Mouse (Mus musculus): ENCODE measurements around the gene Rilpl1.
"Not testable (repeated sequence)": the region's sequence is repeated elsewhere in the genome, so short reads cannot be mapped to it uniquely, and the experiment has no call there.

Gene Rilpl1

DNA sequence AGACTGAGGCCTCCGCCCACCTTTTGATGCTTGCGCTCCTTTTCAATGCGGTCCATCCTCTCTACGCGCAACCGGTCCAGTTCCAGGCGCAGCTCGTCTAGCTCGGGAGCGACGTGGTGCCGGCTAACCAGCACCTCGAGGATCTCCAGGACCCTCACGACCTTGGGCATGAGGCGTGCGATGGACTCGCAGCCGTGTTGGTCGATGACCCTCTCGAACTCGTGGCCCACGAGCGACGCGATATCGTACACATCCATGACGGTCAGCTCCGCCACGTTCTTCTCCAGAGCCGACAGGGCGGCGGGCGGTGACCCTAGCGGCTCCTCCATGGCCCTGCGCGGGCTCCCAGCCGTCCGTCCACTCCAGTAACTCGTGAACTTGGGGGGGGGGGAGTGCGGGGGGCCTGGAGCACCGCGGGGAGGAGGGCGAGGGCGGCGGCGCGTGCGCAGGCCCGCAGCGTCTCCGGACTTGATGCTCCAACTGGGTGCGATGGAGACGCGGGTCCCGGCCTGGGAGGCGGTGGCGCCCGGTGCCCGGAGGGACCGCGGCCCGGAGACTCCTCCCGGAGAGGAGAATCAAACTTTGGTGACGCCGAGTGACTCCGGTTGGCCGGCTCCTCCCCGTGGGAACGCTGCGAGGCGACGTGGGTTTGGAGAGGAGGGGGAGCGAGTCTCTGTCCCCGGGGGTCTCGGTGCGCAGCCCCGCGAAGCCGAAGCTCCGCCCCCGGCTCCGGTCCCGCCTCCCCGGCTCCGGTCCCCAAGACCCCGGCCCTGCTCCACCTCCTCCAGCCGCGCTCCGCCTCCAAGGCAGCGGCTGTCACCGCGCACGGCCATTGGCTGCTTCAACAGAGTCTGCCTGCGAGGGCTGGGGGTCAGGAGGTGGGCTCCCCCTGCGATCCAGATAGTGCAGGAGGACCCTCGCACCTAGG lies at the start of gene Rilpl1:
Gene Rilpl1, minus strand, starts transcription at position 737 of the 928 bp plus-strand sequence.
- in situ Hi-C loops (cut with MseI, MboI) = loop anchor here (5.0 to 10.0 kb wide), 2 partner anchors 96 to 99 kb away; partner anchors contain the start of gene Kmt5a (in 1 of the 2)

DNA sequence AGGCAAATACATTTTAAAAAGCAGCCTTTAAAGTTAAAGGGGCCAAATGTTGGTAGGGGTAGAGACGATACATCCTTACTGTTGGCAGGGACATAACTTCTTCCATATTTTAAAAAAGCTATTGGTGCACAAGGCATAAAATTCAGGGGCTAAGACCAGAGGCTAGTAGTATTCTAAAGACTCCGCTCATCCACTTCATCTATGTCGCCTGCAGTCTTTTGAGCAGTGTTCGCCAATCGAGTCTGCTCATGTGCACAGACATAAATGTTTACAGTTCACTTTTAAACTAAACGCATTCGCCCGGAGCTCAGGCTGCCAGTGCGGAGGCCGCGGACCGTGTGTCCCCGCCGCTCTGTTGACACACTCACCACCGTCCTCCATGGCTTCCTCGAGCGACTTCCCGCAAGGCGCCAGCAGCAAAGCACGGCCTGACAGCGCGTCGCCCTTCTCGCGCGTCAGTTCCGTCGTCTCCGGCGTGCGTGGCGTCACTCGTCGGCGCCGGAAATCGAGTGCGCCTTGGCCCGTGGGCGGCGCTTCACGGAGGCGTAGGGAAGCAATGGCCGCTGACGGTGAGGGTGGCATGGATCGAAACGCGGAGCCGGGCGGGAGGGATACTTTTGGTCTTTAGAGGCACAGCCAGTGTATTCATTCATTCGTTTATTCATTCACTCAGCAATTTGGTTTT lies 47.6 kb upstream of the Rilpl1 start, which contains the start of the genes Eif2b1 and Gtf2h3:
Gene Eif2b1, minus strand, starts transcription at position 499 of the 685 bp plus-strand sequence.
Gene Gtf2h3, plus strand, starts transcription at position 508 of the 685 bp plus-strand sequence.
- in situ Hi-C loops (cut with MseI, MboI) = no loop called here

DNA sequence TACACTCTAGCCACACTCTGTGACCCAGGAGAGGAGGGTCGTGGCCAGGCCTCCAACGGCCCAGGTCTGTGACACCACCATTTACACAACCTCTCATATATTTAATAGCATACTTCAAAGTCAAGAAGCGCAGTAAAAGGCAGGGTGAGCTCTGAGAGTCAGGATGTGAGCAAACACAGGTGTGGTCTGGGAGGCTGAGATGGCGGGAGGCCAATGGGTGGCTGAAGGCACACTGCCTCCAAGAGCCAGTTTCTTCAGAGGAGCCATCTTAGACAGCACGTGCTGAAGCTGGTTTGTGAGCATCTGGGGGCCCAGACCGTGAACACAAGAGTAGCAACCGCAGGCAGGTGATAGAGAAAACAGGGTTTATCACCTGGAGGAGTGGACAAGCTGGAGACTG lies 44.3 kb upstream of the Rilpl1 start:
- in situ Hi-C loops (cut with MseI, MboI) = no loop called here

DNA sequence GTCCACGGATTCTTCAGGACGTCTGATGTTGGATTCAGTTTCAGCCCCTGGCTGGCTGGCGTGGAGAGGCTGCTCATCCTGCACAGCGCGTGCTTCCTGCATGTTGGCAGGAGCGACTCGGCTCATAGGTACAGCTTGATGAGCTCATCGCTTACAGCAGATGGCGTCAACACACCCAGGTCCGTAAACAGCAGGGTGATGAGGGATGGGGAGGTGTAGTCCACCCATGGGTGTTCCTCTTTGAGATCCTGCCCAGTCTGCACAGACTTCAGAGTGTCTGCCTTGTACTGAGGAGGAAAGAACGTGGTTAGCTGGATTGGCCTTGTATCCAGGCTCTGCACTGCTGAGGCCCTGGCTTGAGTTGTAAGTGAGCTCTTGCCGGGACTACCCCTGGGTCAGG lies 39.9 kb upstream of the Rilpl1 start:
- in situ Hi-C loops (cut with MseI, MboI) = no loop called here

DNA sequence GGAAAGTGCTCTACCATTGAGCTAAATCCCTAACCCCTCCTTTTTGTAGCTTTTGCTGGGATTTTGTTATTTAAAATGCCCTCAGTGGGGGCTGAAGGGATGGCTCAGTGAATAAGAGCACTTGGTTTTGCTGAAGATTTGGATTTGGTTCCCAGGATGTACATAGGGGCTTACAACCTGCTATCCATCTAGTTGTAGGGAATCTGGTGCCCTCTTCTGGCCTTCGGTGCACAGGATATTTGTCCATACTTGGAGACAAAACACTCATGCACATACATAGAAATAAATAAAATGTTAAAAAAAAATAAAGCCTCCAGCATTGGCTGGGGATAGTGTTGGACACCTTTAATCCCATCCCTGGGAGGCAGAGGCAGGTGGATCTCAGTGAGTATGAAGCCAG lies 24.0 kb upstream of the Rilpl1 start:
- in situ Hi-C loops (cut with MseI, MboI) = no loop called here

DNA sequence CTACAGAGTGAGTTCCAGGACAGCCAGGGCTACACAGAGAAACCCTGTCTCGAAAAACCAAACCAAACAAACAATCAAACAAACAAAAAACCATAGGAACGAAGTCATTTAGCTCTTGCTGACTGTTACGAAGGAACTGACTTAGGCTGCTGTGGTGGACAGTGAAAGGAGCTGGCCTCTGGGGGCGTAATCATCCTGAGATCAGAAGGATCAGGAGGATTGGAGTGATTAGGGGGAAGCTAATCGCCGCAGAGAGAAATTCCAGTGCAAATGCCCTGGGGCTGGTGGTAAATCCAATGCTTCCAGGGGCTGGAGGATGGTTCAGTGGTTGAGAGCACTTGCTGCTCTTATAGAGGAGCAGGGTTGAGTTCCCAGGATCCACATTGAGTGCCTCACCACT lies 22.4 kb upstream of the Rilpl1 start:
- in situ Hi-C loops (cut with MseI, MboI) = no loop called here

DNA sequence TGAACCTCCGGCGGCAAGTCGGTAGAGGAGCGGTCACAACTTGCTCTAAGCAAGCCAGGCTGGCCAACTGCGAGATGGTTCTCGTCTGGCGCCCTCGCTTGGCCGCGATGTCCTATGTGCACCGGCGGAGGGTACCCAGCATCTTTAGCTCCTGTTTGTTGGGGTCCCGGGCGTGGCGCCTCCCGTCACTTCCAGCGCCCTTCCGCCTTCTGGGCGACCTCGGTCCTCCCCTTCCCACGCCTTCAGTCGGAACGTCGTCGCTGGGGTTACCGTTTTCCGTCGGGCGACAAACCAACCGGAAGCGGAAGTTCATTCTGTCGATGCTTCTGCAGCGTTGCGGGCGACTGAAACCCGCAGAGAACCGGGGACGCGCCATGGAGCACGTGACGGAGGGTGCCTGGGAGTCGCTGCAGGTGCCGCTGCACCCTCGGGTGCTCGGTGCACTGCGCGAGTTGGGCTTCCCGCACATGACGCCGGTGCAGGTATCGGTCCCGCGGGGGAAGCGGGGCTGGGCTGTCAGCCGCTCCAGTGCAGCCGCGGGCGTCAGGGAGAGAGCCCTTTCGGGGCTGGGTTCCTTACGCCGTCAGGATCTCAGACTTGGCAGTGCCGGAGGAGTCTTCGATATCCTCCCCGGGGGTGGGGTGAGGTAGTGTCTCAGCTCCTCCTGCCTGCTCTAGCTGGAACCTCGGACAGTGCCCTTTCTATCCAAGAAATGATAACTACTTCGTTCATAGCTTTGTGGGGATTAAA lies 21.5 kb upstream of the Rilpl1 start, which contains the start of gene Ddx55:
Gene Ddx55, plus strand, starts transcription at position 307 of the 750 bp plus-strand sequence.
- in situ Hi-C loops (cut with MseI, MboI) = no loop called here

DNA sequence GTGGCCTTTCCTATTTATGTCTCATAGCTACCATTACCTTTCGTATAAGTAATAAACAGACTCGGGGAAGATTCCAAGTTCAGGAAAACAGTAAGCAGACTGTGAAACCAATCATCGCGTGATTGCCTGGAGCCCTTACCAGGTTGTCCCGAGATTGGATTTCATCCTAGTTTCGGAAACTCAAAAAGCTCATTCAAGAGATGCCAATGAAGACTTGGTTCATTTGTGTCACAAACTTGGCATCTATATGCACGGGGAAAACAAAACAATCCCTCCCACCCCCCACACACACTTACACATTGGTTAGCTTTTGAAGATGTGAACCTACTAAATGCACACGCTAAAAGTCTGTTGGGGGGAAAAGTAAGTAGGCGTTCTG lies 20.9 kb upstream of the Rilpl1 start:
- in situ Hi-C loops (cut with MseI, MboI) = no loop called here

DNA sequence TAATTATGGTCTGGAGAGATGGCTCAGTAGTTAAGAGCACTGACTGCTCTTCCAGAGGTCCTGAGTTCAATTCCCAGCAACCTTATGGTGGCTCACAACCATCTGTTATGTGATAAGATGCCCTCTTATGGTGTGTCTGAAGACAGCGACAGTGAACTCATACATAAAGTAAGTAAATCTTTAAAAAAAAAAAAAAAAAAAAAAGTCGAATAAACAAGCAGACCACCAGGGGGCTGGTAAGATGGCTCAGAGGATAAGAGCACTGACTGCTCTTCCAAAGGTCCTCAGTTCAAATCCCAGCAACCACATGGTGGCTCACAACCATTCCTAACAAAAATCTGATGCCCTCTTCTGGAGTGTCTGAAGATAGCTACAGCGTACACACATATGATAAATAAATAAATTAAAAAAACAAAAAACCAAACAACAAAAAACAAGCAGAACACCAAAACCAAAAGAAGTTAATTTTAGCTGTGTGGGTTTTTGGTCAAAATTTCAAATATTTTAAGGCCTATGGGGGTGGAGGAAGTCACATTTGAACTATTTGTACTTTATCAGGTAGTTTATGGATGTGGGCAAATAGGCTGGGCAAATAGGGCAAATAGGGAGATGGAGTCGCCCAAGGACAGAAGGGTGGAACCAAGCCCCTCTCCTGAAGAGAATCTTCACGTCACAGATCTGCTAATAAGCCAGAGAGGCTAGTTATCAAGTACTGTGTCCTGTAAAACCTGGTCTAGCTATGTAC lies 20.3 kb upstream of the Rilpl1 start:
- in situ Hi-C loops (cut with MseI, MboI) = not testable (repeated sequence)

DNA sequence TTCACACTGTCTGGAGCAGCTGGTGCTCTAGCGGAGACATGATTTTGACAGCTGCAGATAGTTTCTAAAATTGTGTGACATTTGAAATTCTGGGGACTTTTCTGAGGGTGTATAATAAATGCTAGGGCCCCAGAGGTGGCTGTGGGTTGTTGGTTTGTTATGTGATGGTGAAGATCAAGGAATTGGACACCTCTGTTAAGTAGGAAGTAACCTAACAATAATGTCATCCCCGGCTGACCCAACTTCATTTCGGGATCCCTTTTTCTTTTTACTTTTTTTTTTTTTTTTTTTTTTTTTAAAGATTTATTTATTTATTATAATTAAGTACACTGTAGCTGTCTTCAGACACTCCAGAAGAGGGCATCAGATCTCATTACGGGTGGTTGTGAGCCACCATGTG lies 19.5 kb upstream of the Rilpl1 start:
- in situ Hi-C loops (cut with MseI, MboI) = not testable (repeated sequence)

DNA sequence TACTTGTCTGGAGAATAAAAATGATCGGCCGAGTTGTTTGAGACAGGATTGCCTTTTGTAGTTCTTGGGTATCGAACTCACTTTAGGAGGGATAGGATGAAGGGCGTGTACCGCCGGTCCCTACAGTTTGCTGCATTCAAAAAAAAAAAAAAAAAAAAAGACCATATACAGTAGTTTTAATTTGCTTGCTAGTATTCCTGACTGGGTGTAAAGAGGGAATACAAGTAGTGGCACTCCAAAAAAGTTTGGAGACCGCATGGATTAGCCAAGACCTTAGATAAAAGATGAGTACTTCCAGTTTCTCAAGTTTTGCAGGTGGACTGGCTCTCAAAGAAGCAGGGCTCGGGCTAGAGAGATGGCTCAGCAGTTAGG lies 10.4 kb upstream of the Rilpl1 start:
- in situ Hi-C loops (cut with MseI, MboI) = no loop called here

DNA sequence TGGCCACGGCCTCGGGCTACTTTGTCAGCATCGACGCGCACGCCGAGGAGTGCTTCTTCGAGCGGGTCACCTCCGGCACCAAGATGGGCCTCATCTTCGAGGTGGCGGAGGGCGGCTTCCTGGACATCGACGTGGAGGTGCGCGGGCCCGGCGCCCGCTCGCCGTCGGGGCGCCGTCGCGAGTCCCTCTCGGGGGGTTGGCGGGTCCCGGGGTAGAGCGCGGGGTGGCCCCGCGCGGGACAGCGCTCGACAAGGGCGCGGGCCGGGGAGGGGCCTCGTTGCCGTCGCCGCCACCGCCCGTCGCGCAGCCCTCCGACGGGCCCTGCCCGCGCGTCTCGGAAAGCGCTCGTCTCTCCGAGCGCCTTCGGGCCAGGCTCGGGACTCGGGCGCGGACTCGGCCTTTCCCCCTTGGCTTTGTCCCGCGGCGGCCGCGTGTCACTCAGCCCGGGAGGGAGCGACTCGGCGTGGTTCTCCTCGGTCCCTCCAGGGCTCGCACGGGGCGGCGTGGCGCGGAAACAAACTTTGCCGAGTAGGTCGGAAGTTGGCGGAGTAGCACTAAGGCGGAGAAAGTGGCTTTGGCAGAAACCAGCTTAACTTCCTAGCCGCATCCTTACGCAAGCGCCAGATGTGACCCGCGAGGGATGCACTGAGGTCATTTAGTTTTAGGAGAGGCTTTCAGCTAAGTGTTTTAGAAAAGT lies 9.9 kb upstream of the Rilpl1 start:
- in situ Hi-C loops (cut with MseI, MboI) = no loop called here

DNA sequence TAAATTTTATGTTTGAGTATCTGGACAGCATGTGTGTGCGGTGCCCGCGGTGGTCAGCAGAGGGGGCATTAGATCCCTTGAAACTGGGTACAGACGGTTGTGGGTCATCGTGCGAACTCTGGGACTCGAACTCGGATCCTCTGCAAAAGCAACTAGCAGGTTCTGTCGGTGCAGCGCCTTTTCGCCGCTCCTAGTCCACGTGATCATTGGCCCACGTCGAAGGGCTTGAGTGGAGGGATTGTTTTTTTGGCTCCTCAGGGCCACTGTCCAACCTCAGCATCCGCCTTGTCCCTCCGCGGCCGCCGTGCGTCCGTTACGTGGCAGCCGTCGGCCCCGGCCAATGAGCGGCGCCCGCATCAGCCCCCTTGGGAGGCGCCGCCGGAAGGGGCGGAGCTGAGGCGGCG lies 9.2 kb upstream of the Rilpl1 start, which contains the start of gene Tmed2:
Gene Tmed2, plus strand, starts transcription at position 313 of the 404 bp plus-strand sequence.
- in situ Hi-C loops (cut with MseI, MboI) = no loop called here

DNA sequence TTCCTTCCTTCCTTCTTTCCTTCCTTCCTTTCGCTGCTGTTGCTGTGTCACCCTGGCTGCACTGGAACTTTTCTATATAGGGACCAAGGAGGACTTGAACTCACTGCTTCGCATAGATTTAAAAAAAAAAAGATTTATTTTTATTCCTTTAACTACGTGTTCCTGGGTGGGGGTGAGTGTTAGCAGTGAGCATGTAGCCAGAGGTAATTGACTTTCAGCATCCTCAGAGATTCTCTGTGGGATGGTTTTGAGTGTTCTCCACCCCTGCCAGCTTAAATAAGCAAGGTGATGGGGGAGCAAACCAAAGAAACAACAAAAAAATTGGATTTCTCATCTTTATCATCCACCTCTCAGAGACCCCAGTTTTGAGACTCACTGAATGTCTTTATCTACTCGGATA lies 8.7 kb upstream of the Rilpl1 start:
- in situ Hi-C loops (cut with MseI, MboI) = loop anchor here in 1 of 2 experiments (10.0 kb wide), 1 partner anchor 105 kb away; the partner anchor contains the start of gene Kmt5a

DNA sequence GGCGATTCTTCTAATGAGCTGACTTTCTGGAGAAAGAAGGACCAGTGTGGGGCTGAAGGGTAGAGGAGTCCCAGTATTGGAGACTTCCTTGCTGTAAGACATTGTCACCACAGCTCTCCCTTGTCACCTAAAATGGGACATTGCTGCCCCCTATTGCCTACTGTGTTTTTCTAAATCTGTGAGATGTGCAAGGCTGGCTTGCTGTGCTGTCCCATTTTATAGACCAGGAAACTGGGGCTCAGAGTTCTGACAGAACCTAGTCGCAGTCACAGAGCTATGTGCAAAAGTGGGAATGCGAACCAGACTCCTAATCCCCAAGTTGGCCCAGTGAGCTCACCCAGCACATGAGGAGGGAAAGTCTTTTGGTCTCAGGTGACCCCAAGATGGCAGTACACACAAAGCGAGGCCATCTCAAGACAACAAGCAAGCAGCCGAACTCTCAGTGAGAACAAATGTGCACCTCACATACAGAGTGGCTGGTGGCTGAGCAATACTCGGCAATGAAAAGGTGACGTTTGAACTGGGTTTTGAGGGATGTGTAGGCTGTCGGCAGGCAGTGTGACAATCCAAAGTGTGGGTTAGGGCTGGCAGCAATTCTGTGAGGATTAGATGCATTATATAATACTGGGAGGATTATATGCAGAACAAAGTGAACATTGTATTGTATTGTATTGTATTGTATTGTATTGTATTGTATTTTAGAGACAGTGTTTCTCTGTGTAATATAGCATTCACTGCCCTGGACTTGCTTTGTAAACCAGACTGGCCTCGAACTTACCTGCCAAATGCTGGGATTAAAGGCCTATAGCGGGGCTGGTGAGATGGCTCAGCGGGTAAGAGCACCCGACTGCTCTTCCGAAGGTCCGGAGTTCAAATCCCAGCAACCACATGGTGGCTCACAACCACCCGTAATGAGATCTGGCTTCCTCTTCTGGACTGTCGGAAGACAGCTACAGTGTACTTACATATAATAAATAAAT lies 7.9 kb upstream of the Rilpl1 start:
- in situ Hi-C loops (cut with MseI, MboI) = loop anchor here in 1 of 2 experiments (10.0 kb wide), 1 partner anchor 104 kb away; the partner anchor contains the start of gene Kmt5a

DNA sequence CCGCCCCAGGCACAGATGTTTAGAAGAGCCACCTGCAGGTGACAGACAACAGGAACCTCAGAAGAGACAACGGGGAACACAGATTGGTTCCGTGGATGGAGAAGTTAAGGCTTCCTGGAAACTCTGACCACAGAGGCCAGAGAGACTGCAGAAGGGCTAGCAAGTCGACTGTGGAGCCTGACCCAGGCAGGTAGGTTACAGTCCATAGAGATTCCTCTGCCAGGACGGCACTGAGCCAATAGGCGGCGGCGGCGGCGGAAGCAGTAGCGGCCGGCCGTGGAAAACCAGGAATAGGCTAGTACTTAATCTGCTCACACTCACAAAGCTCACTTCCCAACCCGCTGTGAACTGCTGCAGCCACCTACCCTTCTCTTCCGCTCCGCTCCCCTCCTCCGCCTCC lies 5.6 kb upstream of the Rilpl1 start:
- in situ Hi-C loops (cut with MseI, MboI) = loop anchor here in 1 of 2 experiments (10.0 kb wide), 1 partner anchor 102 kb away; the partner anchor contains the start of gene Kmt5a

DNA sequence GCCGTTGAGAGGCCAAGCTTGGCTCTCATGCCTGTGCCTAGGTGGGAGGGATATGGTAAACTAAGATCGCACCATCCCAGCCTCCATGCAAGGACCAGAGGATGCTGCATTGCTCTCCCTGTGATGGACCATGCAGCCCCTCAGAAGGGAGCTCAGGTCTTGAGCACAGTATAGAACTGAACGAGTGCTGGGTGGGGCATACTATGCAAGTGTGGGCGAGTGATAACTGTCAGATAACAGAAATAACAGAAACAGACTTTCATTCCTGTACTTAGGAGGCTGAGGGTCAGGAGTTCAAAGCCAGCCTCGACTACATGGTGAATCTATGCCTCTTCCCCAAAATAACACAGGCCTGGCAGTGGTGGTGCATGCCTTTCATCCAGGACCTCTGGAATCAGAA lies 3.8 kb upstream of the Rilpl1 start:
- in situ Hi-C loops (cut with MseI, MboI) = loop anchor here in 1 of 2 experiments (10.0 kb wide), 1 partner anchor 100 kb away; the partner anchor contains the start of gene Kmt5a

DNA sequence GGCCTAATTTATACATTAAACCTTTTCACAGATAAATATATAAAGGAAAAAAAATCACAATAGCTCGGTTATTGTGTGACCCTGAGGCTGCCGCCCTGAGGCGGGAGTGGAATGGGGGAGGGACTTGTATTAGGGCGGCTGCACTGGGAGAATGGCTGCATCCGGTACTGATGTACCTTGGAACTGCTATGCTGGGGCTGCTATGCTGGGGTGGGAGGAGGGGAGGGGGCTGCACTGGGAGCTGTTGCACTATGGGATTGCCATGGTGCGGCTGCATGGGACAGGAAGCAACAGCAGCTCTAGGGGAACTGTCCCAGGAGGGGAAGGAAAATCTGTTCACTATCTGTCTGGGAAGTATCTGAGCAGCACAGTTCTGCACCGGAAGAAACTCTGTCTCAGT lies 1.3 kb upstream of the Rilpl1 start:
- in situ Hi-C loops (cut with MseI, MboI) = loop anchor here (5.0 to 10.0 kb wide), 2 partner anchors 98 to 100 kb away; partner anchors contain the start of gene Kmt5a (in 1 of the 2)

DNA sequence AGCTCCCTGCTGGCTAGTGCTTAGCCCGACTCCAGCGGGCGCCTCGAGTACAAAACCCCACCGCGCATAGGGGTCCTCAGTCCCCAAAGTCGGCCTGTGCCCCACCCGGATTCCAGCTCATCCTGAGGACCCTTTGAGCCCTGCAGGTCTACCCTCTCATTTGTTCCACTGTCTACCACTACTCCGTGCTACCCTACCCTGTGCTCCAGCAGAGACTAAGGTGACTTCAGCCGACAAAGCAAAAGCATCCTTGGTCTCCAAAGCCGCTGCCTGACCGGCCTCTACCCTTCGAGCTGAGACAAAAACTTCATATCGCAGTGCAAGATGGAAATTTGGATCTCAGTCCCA lies 366 bp upstream of the Rilpl1 start:
- in situ Hi-C loops (cut with MseI, MboI) = loop anchor here (5.0 to 10.0 kb wide), 2 partner anchors 97 to 99 kb away; partner anchors contain the start of gene Kmt5a (in 1 of the 2)
